Mouse (Mus musculus): ENCODE measurements at regions not wholly inside any gene's neighbourhood (a gene's known extent, or its start where the extent isn't known, plus 50 kb on each side); places are given as distances from the start of the nearest gene placed in this dataset.

GRCm38 (mm10) chr4:105560055-105560454 lies 229.6 kb upstream of the Gm12728 start:
- no peak for DNase-seq (ENCODE audit: low spot score)

GRCm38 (mm10) chr4:105560781-105561180 lies 228.9 kb upstream of the Gm12728 start:
- DNase-seq (ENCODE audit: low spot score) = no peak

- no peak for DNase-seq (ENCODE audit: low spot score)
Observed at GRCm38 (mm10) chr4:105561611-105562010, 228.1 kb upstream of the Gm12728 start.

GRCm38 (mm10) chr4:105565796-105566195 lies 223.9 kb upstream of the Gm12728 start:
- DNase-seq (ENCODE audit: low spot score) = no peak

- no peak for DNase-seq (ENCODE audit: low spot score)
Observed at GRCm38 (mm10) chr4:105566513-105567457, 222.9 kb upstream of the Gm12728 start.

- DNase-seq (ENCODE audit: low spot score) = no peak
Observed at GRCm38 (mm10) chr4:105569671-105570070, 220.0 kb upstream of the Gm12728 start.

GRCm38 (mm10) chr4:105575550-105575949 lies 214.1 kb upstream of the Gm12728 start:
- DNase-seq (ENCODE audit: low spot score) = no peak

- no peak for DNase-seq (ENCODE audit: low spot score)
Observed at GRCm38 (mm10) chr4:105580987-105581386, 208.7 kb upstream of the Gm12728 start.

GRCm38 (mm10) chr4:105584329-105584925 lies 205.2 kb upstream of the Gm12728 start:
- no peak for DNase-seq (ENCODE audit: low spot score)

- DNase-seq (ENCODE audit: low spot score) = no peak
Observed at GRCm38 (mm10) chr4:105603661-105604060, 186.0 kb upstream of the Gm12728 start.

- no peak for DNase-seq (ENCODE audit: low spot score)
Observed at GRCm38 (mm10) chr4:105604607-105605006, 185.1 kb upstream of the Gm12728 start.

- DNase-seq (ENCODE audit: low spot score) = no peak
Observed at GRCm38 (mm10) chr4:105606731-105607130, 182.9 kb upstream of the Gm12728 start.

GRCm38 (mm10) chr4:105610917-105611316 lies 178.8 kb upstream of the Gm12728 start:
- no peak for DNase-seq (ENCODE audit: low spot score)

- no peak for DNase-seq (ENCODE audit: low spot score)
Observed at GRCm38 (mm10) chr4:105614390-105614789, 175.3 kb upstream of the Gm12728 start.

- no peak for DNase-seq (ENCODE audit: low spot score)
Observed at GRCm38 (mm10) chr4:105626371-105627320, 163.0 kb upstream of the Gm12728 start.

- no peak for DNase-seq (ENCODE audit: low spot score)
Observed at GRCm38 (mm10) chr4:105629581-105629980, 160.1 kb upstream of the Gm12728 start.

- no peak for DNase-seq (ENCODE audit: low spot score)
Observed at GRCm38 (mm10) chr4:105630595-105631369, 158.9 kb upstream of the Gm12728 start.

- DNase-seq (ENCODE audit: low spot score) = no peak
Observed at GRCm38 (mm10) chr4:105632581-105633358, 156.9 kb upstream of the Gm12728 start.

- DNase-seq (ENCODE audit: low spot score) = no peak
Observed at GRCm38 (mm10) chr4:105633789-105634188, 155.9 kb upstream of the Gm12728 start.

- DNase-seq (ENCODE audit: low spot score) = no peak
Observed at GRCm38 (mm10) chr4:105640793-105641192, 148.9 kb upstream of the Gm12728 start.

GRCm38 (mm10) chr4:105641582-105641981 lies 148.1 kb upstream of the Gm12728 start:
- DNase-seq (ENCODE audit: low spot score) = no peak
